Mouse (Mus musculus): ENCODE results near the gene Ccdc42.

DNA sequence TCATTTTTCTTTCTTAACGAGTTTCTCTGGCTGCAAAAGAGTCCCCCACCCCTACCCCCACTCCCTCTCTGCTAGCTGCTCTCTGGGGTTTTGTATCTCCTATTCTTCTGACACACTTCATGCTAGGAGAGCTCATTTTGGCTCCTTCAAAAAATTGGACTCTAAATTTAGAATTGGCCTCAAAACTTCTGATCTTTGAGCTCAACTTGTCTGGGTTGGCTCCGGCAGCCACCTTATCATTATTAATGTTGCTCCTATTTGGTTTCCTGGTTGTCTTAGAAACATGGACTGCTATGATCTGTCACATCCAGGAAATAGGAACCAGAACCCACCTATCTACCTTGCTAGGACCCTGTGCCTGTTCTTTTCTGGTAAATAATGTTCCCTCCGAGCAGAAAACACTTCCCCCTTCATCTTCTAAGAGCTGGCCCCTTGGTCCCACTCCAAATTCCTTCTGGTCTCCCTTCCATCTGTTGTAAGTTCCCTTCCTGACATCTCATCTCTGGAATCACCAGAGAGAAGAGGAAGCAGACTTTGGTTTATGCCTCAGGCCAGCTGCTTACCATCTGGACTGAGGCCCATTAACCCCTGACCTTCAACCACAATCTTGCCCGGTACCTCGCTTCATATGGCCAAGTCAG, 26.4 kb downstream of the Ccdc42 start:
- TF ChIP-seq CTCF (IDR thresholded peaks at IDR 0.05; ENCODE audit: control insufficient read depth, insufficient read depth, insufficient replicate concordance, low read depth, low read length) = no peak
- no peak for TF ChIP-seq POLR2A (IDR thresholded peaks at IDR 0.05; ENCODE audit: control insufficient read depth, low read depth, low read length)
